Mouse (Mus musculus) 3134 (cell line): Measurements from ENCODE around the gene Top1.

Experiments
- DNase-seq: peaks from one replicate; pipeline ENCODE4 v3.0.0-alpha.2; 2011; ENCODE audit warnings: low spot score; ENCODE audit not compliant: insufficient read length; ENCODE audit errors: extremely low read depth

The Top1 gene

GRCm38 (mm10) chr2:160645614-160646137 lies at the start of gene Top1:
TSS of gene Top1 (plus strand) at chr2:160645888.
- DNase-seq, result peak; percentile 98

DNA sequence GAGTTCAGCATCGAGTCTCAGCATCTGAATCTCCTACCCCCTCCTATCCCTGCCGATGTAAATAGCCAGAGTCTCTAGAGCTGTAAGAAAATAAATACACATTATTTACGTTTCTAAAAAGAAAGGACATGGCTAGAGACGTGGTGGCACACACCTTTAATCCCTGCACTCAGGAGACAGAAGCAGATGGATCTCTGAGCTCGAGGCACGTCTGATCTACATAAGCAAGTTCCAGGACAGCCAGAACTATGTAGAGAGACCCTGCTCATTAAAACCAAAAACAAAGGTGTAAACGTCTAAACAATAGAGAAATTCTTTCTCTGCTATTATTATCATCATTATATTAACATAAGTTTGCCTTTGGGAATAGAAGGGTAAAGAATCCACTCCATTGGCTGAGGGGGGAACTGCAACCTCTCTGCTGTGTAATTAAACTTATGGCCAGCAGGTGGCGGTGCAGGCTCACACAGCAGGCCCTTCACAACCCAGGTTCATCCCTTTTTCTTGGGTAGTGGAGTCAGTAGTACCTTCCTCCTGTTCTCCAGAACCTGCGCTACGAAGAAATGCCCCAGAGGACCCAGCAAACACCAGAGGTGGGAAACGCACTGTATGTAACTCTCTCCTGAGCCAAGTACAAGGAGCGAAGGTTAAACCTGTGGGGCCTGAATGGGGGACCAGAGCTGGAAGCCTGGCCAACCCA lies 48.0 kb upstream of the Top1 start:
- peak; percentile 53 for DNase-seq

- no peak for DNase-seq
Measured at GRCm38 (mm10) chr2:160601805-160602204, 43.9 kb upstream of the Top1 start.

- no peak for DNase-seq
Measured at GRCm38 (mm10) chr2:160603154-160603933, 42.3 kb upstream of the Top1 start.

GRCm38 (mm10) chr2:160610012-160610411 lies 35.7 kb upstream of the Top1 start:
- peak; percentile 32 for DNase-seq

- no peak for DNase-seq
Measured at GRCm38 (mm10) chr2:160613186-160613919, 32.3 kb upstream of the Top1 start.

GRCm38 (mm10) chr2:160617741-160618140 lies 27.9 kb upstream of the Top1 start:
- no peak for DNase-seq

DNA sequence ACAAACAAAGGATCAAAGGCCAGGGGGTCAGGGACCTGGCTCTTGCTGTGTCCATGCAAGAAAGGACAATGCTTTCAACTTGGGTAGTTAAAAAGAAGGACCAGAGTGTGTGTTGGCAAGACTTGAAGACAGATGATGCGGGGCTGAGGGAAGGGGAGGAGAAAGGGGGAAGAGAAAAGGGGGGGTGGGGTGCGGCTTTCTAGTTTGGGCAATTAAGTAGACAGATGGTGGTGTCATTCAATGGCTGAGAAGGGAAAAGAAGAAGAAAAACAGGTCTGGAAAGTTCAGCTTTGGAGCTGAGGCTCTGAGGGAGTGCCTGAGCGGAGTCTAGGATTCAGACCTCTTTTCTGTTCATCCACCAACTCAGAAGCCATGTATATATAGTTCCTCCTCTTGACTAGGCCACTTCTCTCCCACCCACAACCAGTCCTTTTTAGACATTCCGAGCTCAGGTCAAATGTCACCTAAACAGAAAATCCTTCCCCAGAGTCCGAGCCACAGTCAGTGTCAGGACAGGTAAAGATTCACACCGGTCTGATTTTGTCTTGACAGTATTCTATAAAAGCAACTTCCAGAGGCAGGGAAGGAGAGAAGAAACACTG lies 27.0 kb upstream of the Top1 start:
- no peak for DNase-seq

DNA sequence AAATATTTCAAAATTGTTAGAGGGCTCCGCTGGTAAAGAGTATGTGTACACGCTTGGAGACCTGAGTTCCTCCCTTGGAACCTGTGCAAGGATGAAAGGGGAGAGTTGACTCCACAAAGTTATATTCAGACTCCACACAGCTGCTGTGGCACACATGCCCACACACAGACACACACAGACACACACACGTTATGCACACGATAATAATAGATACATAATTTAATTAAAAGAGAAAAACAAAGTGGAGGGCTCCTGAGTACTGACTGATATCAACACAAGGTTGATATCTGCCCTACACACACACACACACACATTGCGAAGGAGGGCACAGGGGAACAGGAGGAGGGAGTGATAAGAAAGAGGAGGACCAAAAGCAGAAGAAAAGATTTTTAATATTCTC lies 26.4 kb upstream of the Top1 start:
- DNase-seq, result no peak

GRCm38 (mm10) chr2:160619831-160620230 lies 25.9 kb upstream of the Top1 start:
- DNase-seq, result peak; percentile 48

GRCm38 (mm10) chr2:160620279-160620963 lies 25.3 kb upstream of the Top1 start:
- DNase-seq, result peak; percentile 39

DNA sequence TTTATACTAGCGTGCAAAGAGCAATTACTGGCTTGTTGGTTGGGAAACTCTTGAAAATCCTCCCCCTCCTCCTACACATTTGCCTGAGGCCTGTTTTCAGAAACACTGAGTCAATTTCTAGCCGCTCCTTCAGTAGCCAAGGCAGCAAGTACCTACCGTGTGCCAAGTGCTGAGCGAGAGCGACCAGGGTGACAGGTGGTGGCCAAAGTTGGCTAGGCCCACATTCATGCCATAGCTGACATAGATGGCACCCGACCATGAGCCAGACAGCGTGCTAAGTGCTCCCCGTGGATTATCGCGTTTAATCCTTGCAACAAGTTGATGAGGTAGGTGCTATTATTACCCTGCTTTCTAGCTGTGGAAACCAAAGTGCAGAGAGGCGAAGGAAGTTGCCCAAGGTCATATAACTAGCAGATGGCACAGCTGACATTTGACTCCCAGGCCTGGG lies 24.7 kb upstream of the Top1 start:
- peak; percentile 75 for DNase-seq

DNA sequence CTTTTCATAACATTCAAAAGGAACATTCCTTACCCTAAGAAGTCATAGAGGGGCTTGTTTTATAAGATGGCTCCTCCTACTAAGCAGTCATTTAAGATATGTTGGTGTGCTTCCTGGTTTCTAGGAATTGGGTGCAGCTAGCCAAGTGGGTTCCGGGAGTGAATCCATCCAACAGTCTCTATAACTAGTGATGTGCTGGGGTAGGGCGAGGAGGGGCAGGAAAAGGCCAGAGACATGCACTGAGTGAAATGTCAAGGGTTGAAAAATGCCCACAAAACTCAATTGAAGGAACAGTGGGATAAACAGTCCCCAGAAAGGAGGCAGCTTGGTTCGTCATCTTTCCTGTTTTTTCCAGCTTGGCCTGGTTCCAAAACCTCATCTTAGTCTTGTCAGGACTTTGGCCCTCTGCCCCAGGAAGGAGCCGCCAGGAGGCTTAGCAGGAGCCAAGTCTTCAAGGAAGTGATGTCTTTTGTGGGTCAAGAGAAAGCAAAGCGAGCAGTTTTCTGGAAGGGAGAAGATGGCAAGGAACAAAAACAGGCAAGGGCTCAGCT lies 24.0 kb upstream of the Top1 start:
- peak; percentile 73 for DNase-seq

DNA sequence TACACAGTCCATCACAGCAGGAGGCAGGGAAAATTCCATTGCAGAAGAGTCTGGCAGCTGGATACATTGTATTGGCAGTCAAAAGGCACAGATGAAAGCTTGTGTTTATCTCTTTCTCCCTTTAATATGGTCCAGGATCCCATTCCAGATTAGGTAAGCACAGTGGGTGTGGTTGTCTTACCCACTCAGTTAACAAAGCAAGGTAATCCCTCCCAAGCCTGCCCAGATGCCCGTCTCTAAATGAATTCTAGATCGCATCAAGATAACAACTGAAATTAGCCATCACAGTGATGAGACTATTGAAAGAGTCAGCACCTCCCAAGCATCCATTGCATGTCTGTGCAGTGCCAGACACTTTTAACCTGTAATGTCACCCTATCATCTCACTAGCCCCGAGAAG lies 23.0 kb upstream of the Top1 start:
- DNase-seq, result no peak

GRCm38 (mm10) chr2:160623745-160624144 lies 21.9 kb upstream of the Top1 start:
- DNase-seq, result no peak

GRCm38 (mm10) chr2:160627207-160628025 lies 18.3 kb upstream of the Top1 start:
- no peak for DNase-seq

- DNase-seq, result no peak
Measured at GRCm38 (mm10) chr2:160628055-160628454, 17.6 kb upstream of the Top1 start.

- DNase-seq, result no peak
Measured at GRCm38 (mm10) chr2:160628666-160629527, 16.8 kb upstream of the Top1 start.
